14 mouse cellular contexts compared by ENCODE assay signal in genomic region chr8:119826982-119827381, GRCm38 (mm10). TPM values are rescaled to one million over a fixed set of nuclear protein-coding genes. Genes with fewer than 3 reads are reported as not detected.
DNase-seq lines count a peak whose midpoint lies in the region; ATAC-seq and TF ChIP-seq lines count a peak whose summit lies in the region.
"Had no signal": no experiment of that assay in that cellular context is flagged by ENCODE, and none has a peak within 500 bp of the region (broad histone marks: within the 10 kb centered on the region; RNA-seq: fewer than 3 reads in every experiment).

No protein-coding gene starts in this region.

- peak overlapping the region; percentile 80 for H3K27ac ChIP-seq in forebrain, embryonic 10.5 days
- H3K27ac ChIP-seq in forebrain, embryonic 14.5 days (ENCODE audit: low read depth, low read length): no peak overlapping the region
- peak overlapping the region; percentile 43; the same call in 1 of the 2 replicates for H3K27ac ChIP-seq in layer of hippocampus, adult 2 months
- H3K27ac ChIP-seq in liver, postnatal 0 days (ENCODE audit: low read depth): peak overlapping the region; percentile 56
- H3K27ac ChIP-seq: hindbrain, embryonic 15.5 days had no signal

- no peak for ATAC-seq in forebrain, embryonic 14.5 days
- no peak for ATAC-seq in liver, postnatal 0 days

- no peak overlapping the region for H3K4me2 ChIP-seq in forebrain, embryonic 14.5 days (ENCODE audit: low read length)
- H3K4me2 ChIP-seq in liver, postnatal 0 days (ENCODE audit: low read depth, low read length): peak overlapping the region; percentile 41
- H3K4me2 ChIP-seq: hindbrain, embryonic 15.5 days; kidney, embryonic 15.5 days had no signal

- TF ChIP-seq CTCF in layer of hippocampus, adult 2 months (conservative IDR thresholded peaks at IDR 0.05): no peak
- TF ChIP-seq CTCF in liver, postnatal 0 days (IDR thresholded peaks at IDR 0.05; ENCODE audit: low read depth): no peak

- no peaks in the 10 kb centered on the region for H3K27me3 ChIP-seq in forebrain, embryonic 10.5 days (ENCODE audit: poor library complexity, severe bottlenecking)
- no peaks in the 10 kb centered on the region for H3K27me3 ChIP-seq in forebrain, embryonic 14.5 days (replicated peaks; ENCODE audit: control insufficient read depth, insufficient read depth, low read length)
- H3K27me3 ChIP-seq in liver, postnatal 0 days (ENCODE audit: insufficient read depth, low read length): no peaks in the 10 kb centered on the region
- H3K27me3 ChIP-seq: hindbrain, embryonic 15.5 days; kidney, embryonic 15.5 days had no signal

- peaks cover 81% of the 10 kb centered on the region for H3K4me1 ChIP-seq in forebrain, embryonic 10.5 days
- peaks cover 27% of the 10 kb centered on the region for H3K4me1 ChIP-seq in forebrain, embryonic 14.5 days (ENCODE audit: control insufficient read depth, insufficient read depth, low read length)
- peaks cover 55% of the 10 kb centered on the region for H3K4me1 ChIP-seq in liver, postnatal 0 days (ENCODE audit: insufficient read depth)

- TF ChIP-seq EP300 in liver, postnatal 0 days (IDR thresholded peaks at IDR 0.05; ENCODE audit: low read depth): no peak

- WGBS in forebrain, embryonic 10.5 days: 86% methylated on average over 5 of the region's 5 CpGs
- 85% methylated on average over 5 of the region's 5 CpGs for WGBS in forebrain, embryonic 14.5 days
- 31% methylated on average over 5 of the region's 5 CpGs for WGBS in liver, postnatal 0 days (ENCODE audit: insufficient replicate concordance)

- H3K9me3 ChIP-seq in forebrain, embryonic 10.5 days: no peaks in the 10 kb centered on the region
- no peaks in the 10 kb centered on the region for H3K9me3 ChIP-seq in forebrain, embryonic 14.5 days (replicated peaks; ENCODE audit: control insufficient read depth, low read length)
- no peaks in the 10 kb centered on the region for H3K9me3 ChIP-seq in liver, postnatal 0 days (ENCODE audit: low read length)
- H3K9me3 ChIP-seq: hindbrain, embryonic 15.5 days; kidney, embryonic 15.5 days had no signal

- H3K4me3 ChIP-seq in forebrain, embryonic 10.5 days: no peak overlapping the region
- no peak overlapping the region for H3K4me3 ChIP-seq in forebrain, embryonic 14.5 days (ENCODE audit: low read depth, low read length)
- no peak overlapping the region for H3K4me3 ChIP-seq in layer of hippocampus, adult 2 months
- H3K4me3 ChIP-seq in liver, postnatal 0 days (ENCODE audit: low read depth, low read length): no peak overlapping the region
- H3K4me3 ChIP-seq: heart, adult 2 months; hindbrain, embryonic 15.5 days; kidney, embryonic 15.5 days had no signal

- H3K9ac ChIP-seq in forebrain, embryonic 14.5 days (ENCODE audit: low read length): no peak overlapping the region
- H3K9ac ChIP-seq in liver, postnatal 0 days (replicated peaks): no peak overlapping the region
- H3K9ac ChIP-seq: hindbrain, embryonic 15.5 days; kidney, embryonic 15.5 days had no signal

- peaks cover 25% of the 10 kb centered on the region for H3K36me3 ChIP-seq in forebrain, embryonic 10.5 days (replicated peaks)
- peaks cover 7% of the 10 kb centered on the region; the same call in 1 of the 2 replicates for H3K36me3 ChIP-seq in forebrain, embryonic 14.5 days (ENCODE audit: control insufficient read depth, insufficient read depth, low read length)
- peaks cover 6% of the 10 kb centered on the region; the same call in 1 of the 2 replicates for H3K36me3 ChIP-seq in liver, postnatal 0 days (replicated peaks; ENCODE audit: insufficient read depth, low read length)

- no peak for DNase-seq in forebrain, embryonic 10.5 days (ENCODE audit: extremely low spot score, low spot score)
- no peak for DNase-seq in forebrain, embryonic 14.5 days (ENCODE audit: low spot score)
- DNase-seq in layer of hippocampus, adult 2 months (ENCODE audit: low spot score in 2 of 2): no peak
- DNase-seq in layer of hippocampus, postnatal 10 days (ENCODE audit: low spot score in 2 of 2): no peak
- peak; percentile 69 for DNase-seq in MEL-GATA-1-ER (ENCODE audit: extremely low read depth, low read depth)
- DNase-seq in liver, postnatal 0 days: no peak
- DNase-seq in retina, postnatal 1 day: no peak
- no peak for DNase-seq in cerebellum, postnatal 36 days
- DNase-seq: cerebellum, postnatal 25 days; heart, adult 2 months; lung, postnatal 14 days; thymus, postnatal 25 days had no signal

RNA-seq across cellular contexts. Expression of gene Cotl1, which starts 13.4 kb away (rescaled TPM):
- 109 and 114 TPM in 2 replicates for polyA plus RNA-seq in forebrain, embryonic 10.5 days (2016; fragmentation: Nextera tagmentation; extraction: Ambion mirVana)
- polyA plus RNA-seq in forebrain, embryonic 14.5 days (2014; fragmentation: Nextera tagmentation; extraction: Ambion mirVana): 403 and 455 TPM in 2 replicates
- total RNA-seq in layer of hippocampus, adult 2 months (2021): 100 to 1,000 TPM; 138 to 139 TPM
- 100 to 1,000 TPM; 129 to 134 TPM for total RNA-seq in layer of hippocampus, postnatal 10 days (2021)
- 28.5 and 28.8 TPM in 2 replicates for polyA plus RNA-seq in liver, postnatal 0 days (2015; fragmentation: Nextera tagmentation; extraction: Ambion mirVana)

RNA-seq across cellular contexts. Expression of gene Klhl36, which starts 35.1 kb away (rescaled TPM):
- 10.8 and 11.1 TPM in 2 replicates for polyA plus RNA-seq in forebrain, embryonic 10.5 days (2016; fragmentation: Nextera tagmentation; extraction: Ambion mirVana)
- 11.9 and 12.5 TPM in 2 replicates for polyA plus RNA-seq in forebrain, embryonic 14.5 days (2014; fragmentation: Nextera tagmentation; extraction: Ambion mirVana)
- 1 to 10 TPM; 7.7 to 8.4 TPM for total RNA-seq in layer of hippocampus, adult 2 months (2021)
- total RNA-seq in layer of hippocampus, postnatal 10 days (2021): 1 to 10 TPM; 7.4 to 9.3 TPM
- polyA plus RNA-seq in liver, postnatal 0 days (2015; fragmentation: Nextera tagmentation; extraction: Ambion mirVana): 4.3 and 4.9 TPM in 2 replicates

RNA-seq across cellular contexts. Expression of gene Tldc1, which starts 48.8 kb away (rescaled TPM):
- polyA plus RNA-seq in forebrain, embryonic 10.5 days (2016; fragmentation: Nextera tagmentation; extraction: Ambion mirVana): 16.7 and 17.3 TPM in 2 replicates
- 5.1 and 6.0 TPM in 2 replicates for polyA plus RNA-seq in forebrain, embryonic 14.5 days (2014; fragmentation: Nextera tagmentation; extraction: Ambion mirVana)
- total RNA-seq in layer of hippocampus, adult 2 months (2021): 10 to 100 TPM; 15.2 to 15.5 TPM
- total RNA-seq in layer of hippocampus, postnatal 10 days (2021): 10 to 100 TPM; 16.3 to 18.3 TPM
- polyA plus RNA-seq in liver, postnatal 0 days (2015; fragmentation: Nextera tagmentation; extraction: Ambion mirVana): 4.3 and 4.6 TPM in 2 replicates
